Mouse (Mus musculus): Measurements from ENCODE around the gene Xxylt1.
"Not testable (repeated sequence)": the region's sequence is repeated elsewhere in the genome, so short reads cannot be mapped to it uniquely, and the experiment has no call there.

The Xxylt1 gene

DNA sequence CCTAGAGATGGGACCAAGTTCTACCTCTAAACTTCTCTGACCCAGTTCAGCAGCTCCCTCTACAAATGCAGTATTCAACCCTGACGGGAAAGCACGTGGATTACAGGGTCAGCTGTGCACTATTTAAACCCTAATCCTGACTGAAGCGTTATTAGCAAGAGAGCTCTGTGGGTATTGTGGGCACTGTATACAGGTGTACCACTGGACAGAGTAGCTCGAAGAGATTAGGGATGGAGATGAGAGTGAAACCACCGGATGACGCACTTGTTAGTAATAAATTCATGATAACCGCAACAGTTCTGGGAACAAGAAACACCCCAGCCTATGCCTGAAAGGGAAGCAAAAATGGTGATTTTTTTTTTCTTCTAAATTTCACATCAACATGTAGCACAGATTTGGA is 57.0 kb downstream of the Xxylt1 start:
- no peak for DNase-seq (ENCODE audit: low read depth, low spot score)

DNA sequence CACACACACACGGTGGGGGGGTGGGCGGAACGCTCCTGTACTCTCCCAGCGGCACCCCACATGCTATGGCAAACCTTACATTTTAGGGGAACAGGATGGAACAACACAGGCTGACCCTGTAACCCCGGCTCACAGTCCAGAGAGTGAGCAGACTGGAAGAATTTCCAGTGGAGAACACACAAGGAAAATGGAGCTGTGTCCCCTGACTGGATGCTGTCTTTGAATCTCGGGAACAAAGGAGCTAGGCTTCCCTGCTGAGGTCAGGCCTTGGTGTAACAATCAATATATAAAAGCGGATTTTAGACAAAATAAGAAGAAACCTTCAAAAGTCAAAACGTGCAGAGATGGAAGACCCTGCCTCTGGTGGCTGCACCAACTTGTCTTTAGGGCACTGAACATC is 57.4 kb downstream of the Xxylt1 start:
- no peak for DNase-seq (ENCODE audit: low read depth, low spot score)

DNA sequence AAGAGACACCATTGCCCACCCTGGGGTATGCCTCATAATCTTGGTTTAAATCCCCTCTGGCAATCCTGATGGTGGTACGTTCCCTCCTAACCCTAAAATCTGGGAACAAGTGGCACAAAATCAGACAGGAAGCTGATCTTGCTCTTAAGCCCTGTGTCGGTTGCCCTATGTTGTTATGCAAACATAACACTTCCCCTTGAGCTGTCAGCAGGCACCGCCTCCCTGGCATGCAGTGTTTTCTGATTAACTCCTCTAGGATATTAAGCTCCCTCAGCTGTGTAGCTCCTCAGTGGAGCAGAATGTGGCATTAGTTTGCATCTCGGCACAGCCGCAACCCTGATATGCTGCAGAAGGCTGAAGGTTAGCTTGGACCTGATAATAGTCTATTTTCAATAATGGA is 58.9 kb downstream of the Xxylt1 start:
- no peak for DNase-seq (ENCODE audit: low read depth, low spot score)

DNA sequence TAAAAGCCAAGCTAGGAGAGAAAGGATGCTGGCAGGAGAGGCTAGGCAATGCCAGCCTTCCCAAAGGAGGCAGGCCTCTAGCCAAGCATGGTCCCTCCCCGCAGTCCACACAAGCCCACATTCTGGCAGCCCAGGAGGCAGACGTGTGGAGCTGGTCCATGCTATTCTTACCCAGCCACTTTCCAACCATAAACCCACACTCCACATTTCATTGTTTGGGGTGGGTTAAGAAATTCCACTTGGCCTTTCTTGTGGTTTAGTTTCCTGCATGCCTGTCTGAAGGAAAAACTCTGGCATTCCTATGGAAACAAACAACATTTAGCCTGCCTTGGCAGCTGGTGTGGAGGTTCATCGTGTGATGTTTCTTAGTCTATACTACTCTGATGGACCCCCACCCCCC is 61.7 kb downstream of the Xxylt1 start:
- peak; percentile 63 for DNase-seq (ENCODE audit: low read depth, low spot score)

DNA sequence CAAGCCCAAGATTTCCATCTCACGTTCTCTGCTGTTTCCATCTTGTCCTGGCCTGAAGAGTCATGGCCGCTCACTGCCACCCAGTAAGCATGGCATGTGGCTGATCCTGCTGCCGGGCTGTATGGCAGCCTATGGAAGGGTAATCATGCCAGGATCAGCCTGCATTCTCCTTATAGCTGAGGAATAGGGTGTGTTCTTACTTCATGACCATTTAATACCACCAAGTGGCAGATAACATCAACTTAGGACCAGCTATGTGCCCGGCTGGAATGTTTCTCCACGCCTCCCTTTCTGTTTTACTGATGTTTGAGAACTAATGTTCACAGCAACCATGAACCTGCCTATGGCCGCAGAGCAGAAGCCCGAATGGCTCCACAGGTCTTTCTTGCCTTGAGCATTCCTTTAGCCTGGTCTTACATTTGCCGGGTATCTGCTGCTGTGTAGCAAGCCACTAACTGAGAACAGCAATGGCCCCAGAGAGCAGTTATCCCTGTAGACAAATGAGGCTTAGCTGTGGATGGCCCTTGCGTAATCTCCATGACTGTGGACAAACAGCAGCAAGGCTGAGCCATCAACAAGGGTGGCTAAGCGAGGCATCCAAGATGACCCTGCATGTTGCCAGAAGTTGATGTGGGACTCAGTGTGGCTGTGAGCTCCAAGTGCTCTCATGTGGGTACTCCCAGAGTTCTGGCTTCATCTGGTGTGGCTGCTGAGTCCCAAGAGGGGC is 63.4 kb downstream of the Xxylt1 start:
- DNase-seq (ENCODE audit: low read depth, low spot score), result no peak

DNA sequence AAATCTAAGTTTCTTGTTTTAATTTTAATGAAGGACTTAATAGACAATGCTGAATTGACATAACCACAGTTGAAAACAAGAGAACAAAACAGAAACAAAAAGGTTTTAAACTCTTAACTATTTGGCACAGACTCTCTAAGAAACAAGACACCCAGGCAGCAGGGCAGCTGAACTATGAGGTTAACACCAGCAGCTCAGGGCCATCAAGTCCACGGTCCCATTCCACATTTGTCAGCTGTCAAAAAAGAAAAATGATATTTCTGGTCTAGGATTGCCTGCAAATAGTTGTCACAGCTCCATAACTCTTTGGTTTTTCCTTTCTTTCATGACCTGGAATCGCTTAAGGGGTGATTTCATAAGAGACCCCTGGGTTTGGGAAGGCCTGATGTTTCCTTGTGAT is 64.6 kb downstream of the Xxylt1 start:
- no peak for DNase-seq (ENCODE audit: low read depth, low spot score)

DNA sequence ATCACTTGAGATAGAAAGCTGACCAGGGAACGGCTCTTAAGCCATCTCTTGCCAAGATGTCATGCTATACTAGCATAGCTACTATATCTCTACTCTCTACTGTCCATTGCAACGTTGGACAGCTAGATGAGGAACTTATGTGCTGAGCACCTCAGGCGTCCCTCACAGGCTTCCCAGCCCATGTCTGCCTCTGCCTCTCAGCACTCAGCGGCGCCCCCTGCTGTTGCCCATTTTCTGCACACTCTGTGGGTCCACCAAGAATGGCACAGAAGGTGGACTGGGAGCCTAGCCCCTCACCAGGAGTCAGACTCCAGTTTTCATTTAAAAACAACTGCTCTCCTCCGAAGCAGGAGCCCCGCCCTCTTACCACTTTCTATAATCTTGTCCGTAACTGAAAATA is 65.1 kb downstream of the Xxylt1 start:
- DNase-seq (ENCODE audit: low read depth, low spot score), result no peak

DNA sequence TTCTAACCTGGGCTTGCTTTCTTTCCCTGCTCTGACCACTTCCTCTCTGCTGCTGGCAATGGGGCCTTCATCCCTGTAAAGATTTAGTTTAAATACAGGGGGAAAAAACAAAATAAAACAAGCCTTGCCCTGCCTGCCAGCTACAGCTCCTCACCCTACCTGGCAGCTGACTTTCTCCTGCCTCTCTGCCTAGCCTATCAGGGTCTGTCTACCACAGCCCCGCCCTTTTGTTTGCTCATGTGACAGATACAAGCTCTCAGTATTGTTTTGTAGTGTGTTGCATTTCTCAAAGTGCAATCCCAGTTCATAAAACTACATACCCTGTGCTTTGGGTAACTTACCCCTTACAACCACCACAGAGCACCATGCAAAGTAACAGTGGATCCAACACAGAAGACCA is 66.0 kb downstream of the Xxylt1 start:
- DNase-seq (ENCODE audit: low read depth, low spot score), result no peak

DNA sequence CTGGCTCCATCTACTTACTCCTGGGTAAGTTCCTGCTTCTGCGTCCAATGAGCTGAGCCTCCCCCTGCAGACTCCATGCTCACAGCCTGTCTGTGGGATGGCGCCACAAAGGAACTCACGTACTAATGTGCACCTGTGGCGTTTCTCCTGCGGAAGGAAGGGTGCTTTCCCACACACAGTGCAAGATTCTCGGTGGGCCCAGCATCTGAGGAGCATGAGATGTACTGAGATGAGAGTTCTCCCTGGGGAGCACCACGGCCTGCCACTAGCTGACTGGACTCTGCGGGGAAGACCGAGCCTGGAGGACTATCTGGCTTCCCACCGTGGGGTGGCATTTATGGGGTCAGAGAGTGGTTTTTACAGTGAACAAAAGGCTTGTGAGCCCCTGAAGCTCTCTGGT is 69.0 kb downstream of the Xxylt1 start:
- no peak for DNase-seq (ENCODE audit: low read depth, low spot score)

DNA sequence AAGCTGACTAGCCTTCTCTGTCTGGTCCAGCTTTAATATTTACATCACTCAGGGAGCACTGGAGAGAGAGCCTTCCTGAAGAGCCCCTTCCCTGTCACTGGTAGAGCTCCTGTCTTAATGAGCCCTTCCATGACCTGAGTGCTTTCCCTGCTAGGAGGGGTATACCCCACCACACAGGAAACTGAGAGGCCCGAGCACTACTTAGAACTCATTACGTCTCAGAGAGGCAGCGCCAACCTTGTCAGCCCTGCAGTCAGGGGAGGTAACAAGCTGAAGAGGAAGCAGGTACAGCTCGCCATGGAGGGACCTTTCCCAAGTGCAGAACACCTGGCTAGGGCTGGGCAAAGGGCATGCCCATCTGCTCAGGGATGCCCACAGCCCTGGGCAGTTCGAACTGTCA is 70.8 kb downstream of the Xxylt1 start:
- no peak for DNase-seq (ENCODE audit: low read depth, low spot score)

DNA sequence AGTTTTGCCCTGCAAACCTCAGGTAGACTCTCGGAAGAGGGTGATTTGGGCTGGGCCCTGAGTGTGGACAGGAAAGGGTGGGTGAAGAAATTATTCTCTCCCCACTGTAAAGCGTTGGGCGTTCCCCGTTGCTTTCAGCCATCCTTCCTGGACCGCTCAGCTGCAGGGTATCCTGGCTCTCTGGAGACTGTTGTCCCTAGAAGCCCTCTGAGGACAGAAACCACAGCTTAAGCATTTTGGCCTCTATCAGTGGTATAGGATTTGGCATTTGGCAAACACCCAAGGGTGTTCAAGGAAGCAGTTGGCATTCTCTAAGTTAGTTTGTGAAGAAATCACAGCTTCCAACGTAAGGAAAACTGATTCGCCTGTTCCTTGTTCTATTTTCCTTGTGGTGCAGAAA is 72.9 kb downstream of the Xxylt1 start:
- no peak for DNase-seq (ENCODE audit: low read depth, low spot score)

DNA sequence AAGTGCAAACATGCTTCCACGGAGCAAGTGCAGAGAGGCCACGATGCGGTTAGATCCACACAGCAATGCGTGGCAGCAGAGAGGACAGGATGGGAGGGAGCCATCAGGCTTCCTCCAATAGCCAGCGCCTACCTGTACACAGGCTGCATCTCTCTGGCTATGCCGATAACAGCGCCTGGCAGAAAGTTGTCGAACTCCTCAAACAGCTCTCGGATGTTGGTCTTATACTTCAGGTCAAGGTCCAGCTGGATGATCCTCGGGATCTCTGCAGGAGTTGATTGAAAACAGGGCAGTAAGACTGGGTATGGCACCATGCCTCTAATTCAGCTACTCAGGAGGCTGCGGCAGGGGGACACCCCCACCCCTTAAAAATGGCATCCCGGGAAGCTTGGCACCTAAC is 73.7 kb downstream of the Xxylt1 start:
- DNase-seq (ENCODE audit: low read depth, low spot score), result no peak

DNA sequence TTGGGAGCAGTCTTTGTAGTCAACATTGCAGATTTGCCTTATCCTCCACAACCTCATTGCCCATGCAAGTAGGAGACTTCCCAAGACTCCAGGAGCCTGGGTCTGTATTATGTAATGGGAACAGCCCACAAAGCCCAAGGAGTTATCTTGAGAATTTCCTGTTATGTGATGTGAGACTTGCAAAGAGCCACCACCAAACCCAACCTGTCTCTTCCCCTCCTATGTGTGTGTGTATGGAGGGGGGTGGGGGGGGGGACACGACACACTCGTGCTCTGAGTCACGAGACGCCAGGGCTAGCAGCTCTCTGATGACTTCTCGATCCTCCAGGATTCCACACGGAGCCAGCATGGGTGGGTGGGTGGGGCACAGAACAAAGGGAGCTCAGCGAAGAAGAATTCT is 75.5 kb downstream of the Xxylt1 start:
- no peak for DNase-seq (ENCODE audit: low read depth, low spot score)

DNA sequence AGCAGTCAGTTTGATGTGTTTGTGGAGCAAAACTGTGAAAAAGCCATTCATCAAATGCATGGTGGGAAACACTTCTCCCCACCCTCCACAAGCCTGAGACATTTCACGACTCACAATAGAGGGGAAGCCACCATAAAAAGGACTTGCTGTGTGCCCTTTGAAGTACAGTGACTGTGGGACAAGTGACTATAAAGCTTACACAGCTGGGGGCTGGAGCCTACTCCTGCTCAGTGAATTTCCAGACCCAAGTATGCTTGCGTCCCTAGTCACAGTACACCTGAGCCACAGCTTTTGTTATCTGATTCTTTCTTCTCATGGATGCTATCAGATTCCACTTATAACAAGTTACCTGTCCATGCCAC is 76.9 kb downstream of the Xxylt1 start:
- DNase-seq (ENCODE audit: low read depth, low spot score), result no peak

DNA sequence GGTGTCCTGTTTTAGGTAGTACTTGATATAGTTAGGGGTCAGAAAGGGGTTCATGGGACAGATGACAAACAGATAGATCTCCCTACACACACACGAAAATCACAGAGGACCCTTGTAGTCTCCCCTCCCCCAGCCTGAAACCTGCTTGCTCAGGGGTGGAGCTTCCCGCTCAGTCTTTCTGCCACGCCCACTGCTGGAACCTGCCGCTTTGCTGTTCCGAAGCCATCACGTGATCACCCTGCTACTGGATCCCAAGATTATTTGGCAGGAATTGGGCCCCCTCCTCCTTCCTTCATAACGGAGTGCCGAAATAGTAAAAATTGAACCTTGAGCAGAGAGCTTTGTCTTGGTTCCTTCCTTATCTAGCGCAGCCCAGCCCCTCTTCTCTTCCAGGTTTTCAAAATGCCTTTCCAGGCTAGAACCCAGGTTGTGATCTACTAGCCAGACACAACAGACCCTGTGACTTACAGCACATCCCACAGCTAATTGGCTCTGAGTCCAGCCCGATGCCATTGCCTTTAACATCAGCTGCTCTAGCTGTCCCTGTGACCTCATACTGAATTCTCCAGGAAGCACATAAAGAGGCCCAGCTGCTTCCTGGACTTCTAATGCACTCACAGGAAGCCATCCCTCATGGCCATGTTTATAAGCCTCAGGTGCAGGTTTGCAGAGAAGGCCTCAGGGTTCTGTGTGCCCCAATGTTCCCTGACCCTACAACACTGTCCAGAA is 77.5 kb downstream of the Xxylt1 start:
- DNase-seq (ENCODE audit: low read depth, low spot score), result not testable (repeated sequence)

DNA sequence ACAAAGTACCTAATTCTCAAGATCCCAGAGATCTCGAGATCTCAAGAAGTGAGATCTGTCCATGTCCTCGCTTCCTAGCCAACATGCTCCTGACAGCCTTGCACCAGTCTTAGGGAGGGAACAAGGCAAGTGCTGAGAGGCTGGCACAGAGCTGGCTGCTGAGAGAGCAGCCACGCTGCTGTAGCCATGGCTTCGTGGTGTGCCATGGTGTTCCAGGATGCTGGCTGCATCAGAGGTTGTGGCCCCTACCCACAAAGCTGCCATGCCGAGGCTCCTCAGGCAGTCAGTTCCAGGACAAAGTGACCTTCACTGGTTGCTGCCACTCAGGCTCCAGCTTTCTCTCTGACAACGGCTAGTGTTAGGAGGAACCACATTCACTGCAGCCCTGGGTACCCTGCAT is 78.3 kb downstream of the Xxylt1 start:
- DNase-seq (ENCODE audit: low read depth, low spot score), result no peak

DNA sequence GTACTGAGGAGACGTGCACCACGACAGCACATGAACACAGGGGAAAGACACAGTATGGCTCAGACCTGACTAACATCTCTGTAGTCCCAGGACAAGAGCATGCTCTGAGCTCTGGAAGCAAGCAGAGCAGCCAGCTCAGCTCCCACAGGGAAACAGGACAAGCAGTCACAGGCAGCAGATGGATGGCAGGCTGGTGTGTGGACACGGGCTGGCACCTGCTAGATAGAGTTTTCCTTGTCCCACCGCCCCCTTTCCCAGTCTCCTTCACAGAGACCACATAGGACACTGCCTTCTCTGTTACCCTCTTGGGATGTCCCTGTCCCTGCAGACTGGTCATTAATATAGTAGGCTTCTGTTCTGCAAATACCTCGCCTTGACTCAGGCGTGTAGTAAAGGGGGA is 79.1 kb downstream of the Xxylt1 start:
- no peak for DNase-seq (ENCODE audit: low read depth, low spot score)

DNA sequence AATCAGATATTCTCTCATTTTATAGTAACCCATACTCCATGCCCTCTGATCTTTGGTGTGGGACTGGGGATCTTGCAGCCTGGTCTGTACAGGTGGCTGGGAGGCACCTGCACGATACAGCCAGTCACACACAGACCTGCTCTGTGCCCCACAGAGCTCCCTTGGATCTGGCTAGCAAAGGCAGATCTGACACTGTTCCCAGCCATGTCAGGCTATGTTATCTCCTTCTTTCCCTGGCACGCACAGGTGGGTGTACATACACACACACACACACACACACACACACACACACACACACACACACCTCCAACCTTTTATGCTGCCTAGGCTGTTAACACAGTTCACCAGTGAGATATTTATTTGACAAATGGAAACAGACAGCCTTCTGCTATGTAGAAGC is 82.5 kb downstream of the Xxylt1 start:
- no peak for DNase-seq (ENCODE audit: low read depth, low spot score)

DNA sequence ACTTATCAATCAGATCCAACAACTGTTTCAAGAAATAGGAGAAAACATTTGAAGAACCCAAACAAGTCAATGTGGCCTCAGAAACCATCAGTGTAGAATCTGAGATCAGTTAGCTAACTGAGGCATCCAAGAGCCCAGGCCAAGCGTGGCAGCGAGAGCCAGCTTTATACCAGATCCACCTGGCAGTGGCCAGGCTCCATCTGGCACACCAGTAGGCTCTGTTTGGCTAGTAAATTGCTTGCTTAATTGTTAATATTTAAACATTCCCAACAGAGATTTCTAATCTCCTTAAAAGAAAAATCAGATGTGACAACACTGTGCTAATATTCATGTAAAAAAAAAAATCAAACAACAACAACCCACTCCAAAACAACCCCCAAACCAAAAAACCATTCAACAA is 83.2 kb downstream of the Xxylt1 start:
- no peak for DNase-seq (ENCODE audit: low read depth, low spot score)

DNA sequence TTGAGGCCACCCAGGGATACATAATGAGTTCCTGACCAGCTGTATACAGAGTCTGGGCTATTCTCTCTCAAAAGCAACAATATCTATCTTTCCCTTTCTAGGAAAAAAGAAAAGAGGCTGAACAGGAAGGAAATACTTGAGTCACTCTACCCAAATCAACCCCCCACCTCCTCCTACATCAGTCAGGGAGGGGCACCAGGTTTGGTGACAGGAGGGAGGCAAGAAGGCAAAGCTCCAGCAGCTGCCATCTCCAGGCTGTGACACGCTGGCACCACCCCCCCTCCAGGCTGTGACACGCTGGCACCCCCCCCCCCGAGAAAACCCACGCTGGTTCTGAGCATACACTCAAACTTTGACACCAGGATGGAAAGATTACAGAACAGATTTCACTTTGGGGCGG is 85.8 kb downstream of the Xxylt1 start:
- DNase-seq (ENCODE audit: low read depth, low spot score), result no peak

DNA sequence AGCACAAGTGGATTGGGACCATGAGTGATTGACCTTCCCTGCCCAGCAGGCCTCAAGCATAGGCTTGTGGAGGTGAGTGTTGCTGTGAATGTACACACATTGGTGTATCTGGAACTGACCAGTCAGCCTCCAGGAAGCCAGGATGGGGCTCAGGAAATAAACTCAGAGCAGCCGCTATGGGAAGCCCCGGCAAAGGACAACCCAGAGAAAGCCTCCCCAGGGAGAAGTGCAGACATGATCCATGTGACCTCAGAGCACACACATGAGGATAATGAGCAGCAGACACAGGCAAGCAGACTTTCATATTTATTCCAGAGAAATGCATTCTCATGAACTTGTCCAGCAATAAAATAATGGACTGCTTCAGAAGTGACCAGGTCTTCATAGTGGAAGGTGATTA is 86.4 kb downstream of the Xxylt1 start:
- DNase-seq (ENCODE audit: low read depth, low spot score), result no peak

DNA sequence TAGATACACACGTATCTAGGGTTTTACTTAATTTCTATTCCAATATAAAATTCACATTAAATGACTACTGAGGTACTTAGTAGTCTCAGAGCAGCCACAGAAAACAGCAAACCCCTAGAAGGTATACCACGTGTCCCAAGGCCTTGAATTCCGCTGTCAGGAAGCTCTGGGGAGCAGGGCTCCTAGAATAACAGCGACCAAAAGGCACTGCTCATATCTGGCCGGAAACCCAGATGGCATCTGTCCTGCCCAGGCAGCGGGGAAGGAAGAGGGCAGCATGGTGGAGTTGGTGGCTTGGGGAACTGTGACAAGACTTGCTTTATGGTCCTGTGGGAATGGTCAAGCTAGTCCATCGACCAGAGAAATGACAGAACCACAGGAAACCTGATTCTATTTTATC is 86.9 kb downstream of the Xxylt1 start:
- no peak for DNase-seq (ENCODE audit: low read depth, low spot score)

DNA sequence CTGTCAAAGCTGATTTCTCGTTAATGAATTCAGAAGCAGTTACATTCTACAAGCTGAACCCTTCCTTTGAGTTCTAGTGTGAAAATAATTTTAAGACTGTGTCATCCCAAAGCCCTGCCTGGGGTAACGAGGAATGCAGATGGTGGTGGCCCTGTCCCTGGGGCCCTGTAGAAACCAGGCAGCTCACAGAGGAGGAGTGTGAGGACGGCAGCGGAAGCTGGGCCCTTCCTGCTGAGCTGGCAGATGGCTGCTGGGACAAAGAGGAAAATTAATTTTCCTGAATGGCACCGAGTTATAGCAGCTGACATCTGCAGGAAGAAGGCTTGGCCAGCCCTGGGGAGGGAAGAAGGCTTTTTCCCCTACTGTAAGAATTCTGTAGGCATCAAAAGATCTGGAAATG is 88.7 kb downstream of the Xxylt1 start:
- DNase-seq (ENCODE audit: low read depth, low spot score), result no peak

DNA sequence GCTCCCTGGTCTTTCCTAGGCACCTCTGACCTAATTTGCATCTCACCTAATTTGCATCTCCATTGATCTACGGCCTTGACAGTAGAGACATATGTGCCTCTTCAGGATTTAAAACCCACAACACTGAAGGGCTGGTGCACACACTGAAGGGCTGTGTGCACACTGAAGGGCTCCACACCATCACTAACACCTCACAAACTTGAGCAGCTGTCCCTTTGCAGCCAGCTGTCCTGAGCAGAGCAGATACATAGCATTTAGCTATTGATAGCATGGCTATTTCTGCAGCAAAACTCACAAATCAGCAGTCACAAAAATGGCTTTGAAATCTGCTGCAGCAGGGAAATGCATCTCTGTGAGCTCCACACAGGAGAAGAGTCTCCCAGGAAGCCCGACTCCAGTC is 90.6 kb downstream of the Xxylt1 start:
- no peak for DNase-seq (ENCODE audit: low read depth, low spot score)
